Mouse (Mus musculus): ENCODE measurements at regions not wholly inside any gene's neighbourhood (a gene's known extent, or its start where the extent isn't known, plus 50 kb on each side); places are given as distances from the start of the nearest gene placed in this dataset.

GRCm38 (mm10) chr12:36974432-36975094 is 133.8 kb upstream of the Meox2 start:
- TF ChIP-seq EP300 (IDR thresholded peaks at IDR 0.05; ENCODE audit: insufficient read depth, low read depth, low read length) (no peak), CTCF (IDR thresholded peaks at IDR 0.05) (no peak), POLR2A (IDR thresholded peaks at IDR 0.05; ENCODE audit: insufficient read depth, low read depth, low read length) (no peak)

All from heart, adult 2 months (tissue).